Mouse (Mus musculus) spleen, adult 2 months (tissue): ENCODE results near the gene Acsl4. TPM values are rescaled to one million over a fixed set of nuclear protein-coding genes. Genes with fewer than 3 reads are reported as not detected.
A peak's percentile ranks its signal among the peaks of the same experiment; 100 is the strongest.

ENCODE experiments used
- DNase-seq, 2 experiments: peaks; one replicate each; pipeline versions ENCODE4 v3.0.0 to v3.0.0-alpha.2; 2012 to 2021; ENCODE audit warnings: low spot score in 2 of 2, low read depth in 1 of 2
- H3K27ac ChIP-seq: fragments of 200-500 bp; 2 replicates; pipeline ENCODE4 v1.5.1; 2012; ENCODE audit warnings: low read length, inconsistent platforms; ENCODE audit not compliant: insufficient read depth
- H3K27me3 ChIP-seq: fragments of 200-500 bp; 2 replicates; pipeline ENCODE4 v1.6.1; 2012; ENCODE audit warnings: mild to moderate bottlenecking, moderate library complexity, low read length, inconsistent platforms; ENCODE audit not compliant: control insufficient read depth, insufficient read depth
- H3K36me3 ChIP-seq: fragments of 200-500 bp; 2 replicates; pipeline ENCODE4 v1.6.1; 2012; ENCODE audit warnings: mild to moderate bottlenecking, low read length, inconsistent platforms; ENCODE audit not compliant: control insufficient read depth, insufficient read depth
- H3K4me1 ChIP-seq: fragments of 200-500 bp; 2 replicates; pipeline ENCODE4 v1.6.1; 2011; ENCODE audit warnings: inconsistent platforms; ENCODE audit not compliant: control insufficient read depth, insufficient read depth, insufficient read length
- H3K4me3 ChIP-seq: fragments of 200-500 bp; 2 replicates; pipeline ENCODE4 v1.5.1; 2011; ENCODE audit warnings: mild to moderate bottlenecking, inconsistent platforms; ENCODE audit not compliant: insufficient read depth, insufficient read length; ENCODE audit errors: extremely low read depth
- CTCF ChIP-seq: fragments of 200-500 bp; IDR thresholded peaks from 2 replicates; pipeline ENCODE4 v1.5.1; 2011; ENCODE audit warnings: mild to moderate bottlenecking, inconsistent platforms; ENCODE audit not compliant: insufficient read depth, insufficient read length, insufficient replicate concordance; ENCODE audit errors: extremely low read depth
- POLR2A ChIP-seq: fragments of 200-500 bp; IDR thresholded peaks from 2 replicates; pipeline ENCODE4 v1.6.1; 2011; ENCODE audit warnings: low read depth, low read length, inconsistent platforms
- WGBS: fragments of 180-500 bp; shearing (Covaris S2); methylation state at CpG from one replicate; pipeline ENCODE4 v1.1.7; 2018; 5-methylcytosine and 5-hydroxymethylcytosine counted together
- polyA plus RNA-seq: library from polyadenylated mRNA; depleted of rRNA; stranded (reverse); fragments of >200 nt; gene quantifications from 2 replicates; pipeline ENCODE4 v1.2.3, GENCODE M21; 2012; rRNA removed

Acsl4 gene
- 2.1 and 2.2 TPM in 2 replicates for polyA plus RNA-seq

GRCm38 (mm10) chrX:142390247-142390908, at the start of gene Acsl4:
Gene Acsl4, minus strand, starts transcription at chrX:142390535.
- no peaks in the 10 kb centered on the region for H3K27me3 ChIP-seq
- TF ChIP-seq POLR2A = peak; percentile 71
- no peak for TF ChIP-seq CTCF
- H3K4me1 ChIP-seq = no peaks in the 10 kb centered on the region
- peak; percentile 73 to 87 for DNase-seq
- WGBS = 20% methylated on average over 57 of the region's 59 CpGs
- H3K27ac ChIP-seq = peak within 1 kb of the TSS; percentile 97
- peak within 1 kb of the TSS; percentile 99 for H3K4me3 ChIP-seq
- no peaks in the 10 kb centered on the region for H3K36me3 ChIP-seq

GRCm38 (mm10) chrX:142437971-142438504, 47.7 kb upstream of the Acsl4 start:
- Histone ChIP-seq H3K4me3 (no peak overlapping the region), H3K27me3 (no peaks in the 10 kb centered on the region), H3K4me1 (no peaks in the 10 kb centered on the region; the same call in 1 of the 2 replicates), H3K36me3 (no peaks in the 10 kb centered on the region), H3K27ac (no peak overlapping the region)
- WGBS = 63% methylated on average over 4 of the region's 4 CpGs
- no peak for TF ChIP-seq POLR2A
- TF ChIP-seq CTCF = no peak
- no peak for DNase-seq

GRCm38 (mm10) chrX:142432846-142433245, 42.5 kb upstream of the Acsl4 start:
- Histone ChIP-seq H3K4me1 (no peaks in the 10 kb centered on the region), H3K27ac (no peak overlapping the region), H3K36me3 (no peaks in the 10 kb centered on the region), H3K27me3 (no peaks in the 10 kb centered on the region), H3K4me3 (no peak overlapping the region)
- no peak for DNase-seq
- WGBS = 86% methylated on average over 3 of the region's 3 CpGs
- no peak for TF ChIP-seq POLR2A
- TF ChIP-seq CTCF = no peak

- TF ChIP-seq POLR2A = no peak
- TF ChIP-seq CTCF = no peak
- no peaks in the 10 kb centered on the region for H3K27me3 ChIP-seq
- H3K27ac ChIP-seq = no peak overlapping the region
- H3K36me3 ChIP-seq = no peaks in the 10 kb centered on the region
- H3K4me3 ChIP-seq = no peak overlapping the region
- DNase-seq = no peak
- H3K4me1 ChIP-seq = no peaks in the 10 kb centered on the region
- WGBS = 28% methylated on average over 4 of the region's 4 CpGs
Observed at GRCm38 (mm10) chrX:142427111-142427510, 36.8 kb upstream of the Acsl4 start.

- no peak for DNase-seq
- TF ChIP-seq CTCF (no peak), POLR2A (no peak)
- WGBS = 79% methylated on average over 4 of the region's 4 CpGs
- Histone ChIP-seq H3K27me3 (no peaks in the 10 kb centered on the region), H3K4me3 (no peak overlapping the region), H3K27ac (no peak overlapping the region), H3K4me1 (no peaks in the 10 kb centered on the region), H3K36me3 (no peaks in the 10 kb centered on the region)
Observed at GRCm38 (mm10) chrX:142426628-142427027, 36.3 kb upstream of the Acsl4 start.

GRCm38 (mm10) chrX:142413884-142414283, 23.5 kb upstream of the Acsl4 start:
- WGBS = 72% methylated on average over 2 of the region's 2 CpGs
- H3K27ac ChIP-seq = no peak overlapping the region
- H3K4me1 ChIP-seq = no peaks in the 10 kb centered on the region
- no peak for DNase-seq
- TF ChIP-seq POLR2A = no peak
- TF ChIP-seq CTCF = no peak
- no peaks in the 10 kb centered on the region for H3K36me3 ChIP-seq
- H3K27me3 ChIP-seq = no peaks in the 10 kb centered on the region
- H3K4me3 ChIP-seq = no peak overlapping the region

- no peaks in the 10 kb centered on the region for H3K27me3 ChIP-seq
- no peaks in the 10 kb centered on the region for H3K4me1 ChIP-seq
- TF ChIP-seq POLR2A (no peak), CTCF (no peak)
- no peak overlapping the region for H3K4me3 ChIP-seq
- no peak overlapping the region for H3K27ac ChIP-seq
- no peak for DNase-seq
- 77% methylated on average over 3 of the region's 3 CpGs for WGBS
- H3K36me3 ChIP-seq = no peaks in the 10 kb centered on the region
Observed at GRCm38 (mm10) chrX:142410060-142410459, 19.7 kb upstream of the Acsl4 start.
